10 mouse cellular contexts compared by ENCODE assay signal in genomic region chr2:60172531-60172914, GRCm38 (mm10). TPM values are rescaled to one million over a fixed set of nuclear protein-coding genes. Genes with fewer than 3 reads are reported as not detected.
A peak's percentile ranks its signal among the peaks of the same experiment; 100 is the strongest.
DNase-seq lines count a peak whose midpoint lies in the region; ATAC-seq and TF ChIP-seq lines count a peak whose summit lies in the region.
"Had no signal": no experiment of that assay in that cellular context is flagged by ENCODE, and none has a peak within 500 bp of the region (broad histone marks: within the 10 kb centered on the region; RNA-seq: fewer than 3 reads in every experiment).

No protein-coding gene starts in this region.

- WGBS in lung, postnatal 0 days = 61% methylated on average over 2 of the region's 2 CpGs

- intact Hi-C loops in left cerebral cortex, postnatal 36 days (cut with DNase I) = no loop called here

- H3K27ac ChIP-seq in lung, postnatal 0 days (ENCODE audit: low read length) = no peak overlapping the region

- TF ChIP-seq EP300 in lung, postnatal 0 days (IDR thresholded peaks at IDR 0.05) = no peak

- H3K27me3 ChIP-seq in lung, postnatal 0 days (replicated peaks; ENCODE audit: insufficient read depth, low read length) = no peaks in the 10 kb centered on the region

- DNase-seq in layer of hippocampus, adult 11-12 months (ENCODE audit: low spot score) = peak; percentile 9
- DNase-seq in layer of hippocampus, postnatal 10 days (ENCODE audit: low spot score in 2 of 2) = no peak
- DNase-seq in adipocyte (ENCODE audit: low spot score) = peak; percentile 70
- DNase-seq in lung, postnatal 0 days (ENCODE audit: low spot score) = peak; percentile 18
- DNase-seq in spleen, adult 12 weeks (ENCODE audit: low spot score) = peak; percentile 53
- DNase-seq in left cerebral cortex, postnatal 36 days (ENCODE audit: low spot score in 2 of 2) = no peak
- no peak for DNase-seq in MN1 (ENCODE audit: low spot score)
- DNase-seq: forebrain, postnatal 0 days; midbrain, embryonic 14.5 days had no signal

- ATAC-seq in lung, postnatal 0 days = peak; percentile 48
- ATAC-seq in CD4-positive, CD25-positive, alpha-beta regulatory T cell, adult 4 months = no peak
- ATAC-seq: forebrain, postnatal 0 days had no signal

- H3K4me3 ChIP-seq in lung, postnatal 0 days (ENCODE audit: low read depth, low read length) = no peak overlapping the region

- H3K36me3 ChIP-seq in lung, postnatal 0 days (ENCODE audit: insufficient read depth, low read length) = no peaks in the 10 kb centered on the region

- H3K4me1 ChIP-seq in lung, postnatal 0 days (ENCODE audit: insufficient read depth, low read depth, low read length) = no peaks in the 10 kb centered on the region

- no peak overlapping the region for H3K4me2 ChIP-seq in lung, postnatal 0 days (replicated peaks; ENCODE audit: low read depth, low read length)

- no peak for TF ChIP-seq CTCF in lung, postnatal 0 days (IDR thresholded peaks at IDR 0.05)

- H3K9me3 ChIP-seq in lung, postnatal 0 days (ENCODE audit: low read length) = no peaks in the 10 kb centered on the region

- no peak overlapping the region for H3K9ac ChIP-seq in lung, postnatal 0 days (replicated peaks; ENCODE audit: low read depth)
- H3K9ac ChIP-seq: forebrain, postnatal 0 days had no signal

RNA-seq across cellular contexts. Expression of gene Baz2b, which starts 37.1 kb away (rescaled TPM):
- 10 to 100 TPM; 56.8 to 57.6 TPM for total RNA-seq in layer of hippocampus, postnatal 10 days (2021)
- polyA plus RNA-seq in lung, postnatal 0 days (2015; fragmentation: Nextera tagmentation; extraction: Ambion mirVana) = 63.0 and 64.9 TPM in 2 replicates
- polyA plus RNA-seq in CD4-positive, CD25-positive, alpha-beta regulatory T cell, adult 4 months (2017; shearing (Covaris generic)) = 10 to 100 TPM; 30.7 to 38.0 TPM
- total RNA-seq in left cerebral cortex, postnatal 36 days (2021) = 10 to 100 TPM; 49.3 to 64.1 TPM

RNA-seq across cellular contexts. Expression of gene March7, which starts 37.2 kb away (rescaled TPM):
- 10 to 100 TPM; 64.7 to 67.3 TPM for total RNA-seq in layer of hippocampus, postnatal 10 days (2021)
- polyA plus RNA-seq in lung, postnatal 0 days (2015; fragmentation: Nextera tagmentation; extraction: Ambion mirVana) = 46.8 and 64.1 TPM in 2 replicates
- polyA plus RNA-seq in CD4-positive, CD25-positive, alpha-beta regulatory T cell, adult 4 months (2017; shearing (Covaris generic)) = 100 to 1,000 TPM; 101 to 104 TPM
- total RNA-seq in left cerebral cortex, postnatal 36 days (2021) = 10 to 100 TPM; 53.9 to 59.4 TPM

Comparison
In these comparisons a context has a peak if more than half of its experiments do, and no peak if none do; other contexts are left out.
1. DNase-seq: peak in layer of hippocampus, adult 11-12 months (single experiment), adipocyte (single experiment), lung, postnatal 0 days (single experiment) and spleen, adult 12 weeks (single experiment); none in layer of hippocampus, postnatal 10 days (0 of 2), left cerebral cortex, postnatal 36 days (0 of 2) and MN1 (single experiment).